Mouse (Mus musculus): Measurements from ENCODE around the gene Olfr374. TPM values are rescaled to one million over a fixed set of nuclear protein-coding genes. Genes with fewer than 3 reads are reported as not detected.
A peak's percentile ranks its signal among the peaks of the same experiment; 100 is the strongest.

The Olfr374 gene
- polyA plus RNA-seq, 1 experiment: not detected

- H3K4me3 ChIP-seq (ENCODE audit: insufficient read depth, low read depth, low read length): no peak overlapping the region
- 0 out of 2 replicates have a peak, but pooled peaks cover 9% of the 10 kb centered on the region for H3K4me1 ChIP-seq (ENCODE audit: control insufficient read depth, insufficient read depth, insufficient read length, low read length)
- H3K27ac ChIP-seq (replicated peaks; ENCODE audit: low read depth, low read length): peak overlapping the region; percentile 55
Measured at GRCm38 (mm10) chr8:72131251-72131650, 24.4 kb downstream of the Olfr374 start.

GRCm38 (mm10) chr8:72131901-72132300 is 25.1 kb downstream of the Olfr374 start:
- Histone ChIP-seq H3K27ac (replicated peaks; ENCODE audit: low read depth, low read length) (peak overlapping the region; percentile 55), H3K4me3 (ENCODE audit: insufficient read depth, low read depth, low read length) (no peak overlapping the region), H3K4me1 (ENCODE audit: control insufficient read depth, insufficient read depth, insufficient read length, low read length) (0 out of 2 replicates have a peak, but pooled peaks cover 9% of the 10 kb centered on the region)

- no peak overlapping the region for H3K27ac ChIP-seq (replicated peaks; ENCODE audit: low read depth, low read length)
Measured at GRCm38 (mm10) chr8:72132417-72132816, 25.6 kb downstream of the Olfr374 start.

GRCm38 (mm10) chr8:72132891-72133290 is 26.1 kb downstream of the Olfr374 start:
- H3K27ac ChIP-seq (replicated peaks; ENCODE audit: low read depth, low read length): no peak overlapping the region
- no peak overlapping the region for H3K4me3 ChIP-seq (ENCODE audit: insufficient read depth, low read depth, low read length)
- peaks cover 14% of the 10 kb centered on the region; the same call in 1 of the 2 replicates for H3K4me1 ChIP-seq (ENCODE audit: control insufficient read depth, insufficient read depth, insufficient read length, low read length)

More at GRCm38 (mm10) chr8:72132417-72132816, 25.6 kb downstream of the Olfr374 start:
- Histone ChIP-seq H3K4me3 (ENCODE audit: insufficient read depth, low read depth, low read length) (no peak overlapping the region), H3K4me1 (ENCODE audit: control insufficient read depth, insufficient read depth, insufficient read length, low read length) (peaks cover 10% of the 10 kb centered on the region; the same call in 1 of the 2 replicates)

- Histone ChIP-seq H3K27ac (replicated peaks; ENCODE audit: low read depth, low read length) (no peak overlapping the region), H3K4me3 (ENCODE audit: insufficient read depth, low read depth, low read length) (no peak overlapping the region), H3K4me1 (ENCODE audit: control insufficient read depth, insufficient read depth, insufficient read length, low read length) (peaks cover 16% of the 10 kb centered on the region; the same call in 1 of the 2 replicates)
Measured at GRCm38 (mm10) chr8:72133507-72133906, 26.7 kb downstream of the Olfr374 start.

GRCm38 (mm10) chr8:72134756-72135445 is 28.1 kb downstream of the Olfr374 start, which contains the start of gene Tpm4:
Gene Tpm4, plus strand, starts transcription at chr8:72134975.
- Histone ChIP-seq H3K27ac (replicated peaks; ENCODE audit: low read depth, low read length) (peak within 1 kb of the TSS; percentile 100), H3K4me3 (ENCODE audit: insufficient read depth, low read depth, low read length) (peak within 1 kb of the TSS; percentile 98), H3K4me1 (ENCODE audit: control insufficient read depth, insufficient read depth, insufficient read length, low read length) (peaks cover 16% of the 10 kb centered on the region; the same call in 1 of the 2 replicates)

- Histone ChIP-seq H3K4me3 (ENCODE audit: insufficient read depth, low read depth, low read length) (peak overlapping the region; percentile 98), H3K4me1 (ENCODE audit: control insufficient read depth, insufficient read depth, insufficient read length, low read length) (peaks cover 16% of the 10 kb centered on the region; the same call in 1 of the 2 replicates), H3K27ac (replicated peaks; ENCODE audit: low read depth, low read length) (peak overlapping the region; percentile 100)
Measured at GRCm38 (mm10) chr8:72135446-72136301, 28.8 kb downstream of the Olfr374 start.

- Histone ChIP-seq H3K4me3 (ENCODE audit: insufficient read depth, low read depth, low read length) (peak overlapping the region; percentile 98), H3K27ac (replicated peaks; ENCODE audit: low read depth, low read length) (peak overlapping the region; percentile 100), H3K4me1 (ENCODE audit: control insufficient read depth, insufficient read depth, insufficient read length, low read length) (peaks cover 9% of the 10 kb centered on the region; the same call in 1 of the 2 replicates)
Measured at GRCm38 (mm10) chr8:72136302-72136978, 29.6 kb downstream of the Olfr374 start.

- no peak overlapping the region for H3K4me3 ChIP-seq (ENCODE audit: insufficient read depth, low read depth, low read length)
- H3K4me1 ChIP-seq (ENCODE audit: control insufficient read depth, insufficient read depth, insufficient read length, low read length): peaks cover 8% of the 10 kb centered on the region; the same call in 1 of the 2 replicates
- 0 out of 2 replicates have a peak overlapping the region, but pooled peaks have one; percentile 28 for H3K27ac ChIP-seq (replicated peaks; ENCODE audit: low read depth, low read length)
Measured at GRCm38 (mm10) chr8:72137431-72137830, 30.6 kb downstream of the Olfr374 start.

- no peak overlapping the region for H3K4me3 ChIP-seq (ENCODE audit: insufficient read depth, low read depth, low read length)
- peaks cover 6% of the 10 kb centered on the region; the same call in 1 of the 2 replicates for H3K4me1 ChIP-seq (ENCODE audit: control insufficient read depth, insufficient read depth, insufficient read length, low read length)
- no peak overlapping the region for H3K27ac ChIP-seq (replicated peaks; ENCODE audit: low read depth, low read length)
Measured at GRCm38 (mm10) chr8:72138456-72138855, 31.6 kb downstream of the Olfr374 start.

- peaks cover 7% of the 10 kb centered on the region; the same call in 1 of the 2 replicates for H3K4me1 ChIP-seq (ENCODE audit: control insufficient read depth, insufficient read depth, insufficient read length, low read length)
- no peak overlapping the region for H3K4me3 ChIP-seq (ENCODE audit: insufficient read depth, low read depth, low read length)
- no peak overlapping the region for H3K27ac ChIP-seq (replicated peaks; ENCODE audit: low read depth, low read length)
Measured at GRCm38 (mm10) chr8:72143256-72143824, 36.5 kb downstream of the Olfr374 start.

GRCm38 (mm10) chr8:72144345-72144975 is 37.6 kb downstream of the Olfr374 start:
- Histone ChIP-seq H3K4me1 (ENCODE audit: control insufficient read depth, insufficient read depth, insufficient read length, low read length) (peaks cover 7% of the 10 kb centered on the region; the same call in 1 of the 2 replicates), H3K4me3 (ENCODE audit: insufficient read depth, low read depth, low read length) (no peak overlapping the region), H3K27ac (replicated peaks; ENCODE audit: low read depth, low read length) (peak overlapping the region; percentile 15)

- Histone ChIP-seq H3K27ac (replicated peaks; ENCODE audit: low read depth, low read length) (no peak overlapping the region), H3K4me1 (ENCODE audit: control insufficient read depth, insufficient read depth, insufficient read length, low read length) (peaks cover 7% of the 10 kb centered on the region; the same call in 1 of the 2 replicates), H3K4me3 (ENCODE audit: insufficient read depth, low read depth, low read length) (no peak overlapping the region)
Measured at GRCm38 (mm10) chr8:72145511-72145910, 38.7 kb downstream of the Olfr374 start.

GRCm38 (mm10) chr8:72146056-72146455 is 39.2 kb downstream of the Olfr374 start:
- Histone ChIP-seq H3K4me1 (ENCODE audit: control insufficient read depth, insufficient read depth, insufficient read length, low read length) (peaks cover 7% of the 10 kb centered on the region; the same call in 1 of the 2 replicates), H3K27ac (replicated peaks; ENCODE audit: low read depth, low read length) (no peak overlapping the region), H3K4me3 (ENCODE audit: insufficient read depth, low read depth, low read length) (no peak overlapping the region)
